Mouse (Mus musculus) gastrocnemius, postnatal 25 days (tissue): ENCODE measurements around the gene Eea1. TPM values are rescaled to one million over a fixed set of nuclear protein-coding genes. Genes with fewer than 3 reads are reported as not detected.

Experiments
- DNase-seq: peaks from one replicate; pipeline ENCODE4 v3.0.0; 2022
- total RNA-seq, 2 experiments: library from RNA; stranded (reverse); gene quantifications; 1 replicate in 1 of 2; 2 replicates in 1 of 2; pipeline ENCODE4 v1.2.3; 2021

The Eea1 gene
- total RNA-seq, 2 experiments from 2014 or later, result 19.9 to 21.1 TPM

GRCm38 (mm10) chr10:95949410-95949809 is 9.0 kb downstream of the Eea1 start:
- DNase-seq, result no peak

- no peak for DNase-seq
Measured at GRCm38 (mm10) chr10:95950194-95950593, 9.7 kb downstream of the Eea1 start.

- DNase-seq, result no peak
Measured at GRCm38 (mm10) chr10:95950797-95951196, 10.3 kb downstream of the Eea1 start.

GRCm38 (mm10) chr10:95951346-95951745 is 10.9 kb downstream of the Eea1 start:
- no peak for DNase-seq

GRCm38 (mm10) chr10:95956629-95957028 is 16.2 kb downstream of the Eea1 start:
- DNase-seq, result no peak

GRCm38 (mm10) chr10:95957574-95957973 is 17.1 kb downstream of the Eea1 start:
- peak; percentile 13 for DNase-seq

GRCm38 (mm10) chr10:95964679-95965078 is 24.2 kb downstream of the Eea1 start:
- DNase-seq, result no peak

GRCm38 (mm10) chr10:95969694-95970093 is 29.2 kb downstream of the Eea1 start:
- no peak for DNase-seq

- no peak for DNase-seq
Measured at GRCm38 (mm10) chr10:95970744-95971212, 30.3 kb downstream of the Eea1 start.

GRCm38 (mm10) chr10:95971341-95971740 is 30.9 kb downstream of the Eea1 start:
- DNase-seq, result no peak

- DNase-seq, result no peak
Measured at GRCm38 (mm10) chr10:95971942-95972341, 31.5 kb downstream of the Eea1 start.

- no peak for DNase-seq
Measured at GRCm38 (mm10) chr10:95974462-95974861, 34.0 kb downstream of the Eea1 start.

- DNase-seq, result no peak
Measured at GRCm38 (mm10) chr10:95976798-95977197, 36.3 kb downstream of the Eea1 start.

GRCm38 (mm10) chr10:95989731-95990130 is 49.3 kb downstream of the Eea1 start:
- DNase-seq, result no peak

GRCm38 (mm10) chr10:95991176-95991575 is 50.7 kb downstream of the Eea1 start:
- DNase-seq, result no peak

- no peak for DNase-seq
Measured at GRCm38 (mm10) chr10:96000904-96001303, 60.5 kb downstream of the Eea1 start.

GRCm38 (mm10) chr10:96015738-96016137 is 75.3 kb downstream of the Eea1 start:
- DNase-seq, result no peak

- DNase-seq, result no peak
Measured at GRCm38 (mm10) chr10:96017418-96017817, 77.0 kb downstream of the Eea1 start.

- no peak for DNase-seq
Measured at GRCm38 (mm10) chr10:96033356-96033984, 93.0 kb downstream of the Eea1 start.

- DNase-seq, result no peak
Measured at GRCm38 (mm10) chr10:96034106-96034505, 93.7 kb downstream of the Eea1 start.

- DNase-seq, result no peak
Measured at GRCm38 (mm10) chr10:96035951-96036350, 95.5 kb downstream of the Eea1 start.

- no peak for DNase-seq
Measured at GRCm38 (mm10) chr10:96044216-96044615, 103.8 kb downstream of the Eea1 start.

GRCm38 (mm10) chr10:96047960-96048536 is 107.6 kb downstream of the Eea1 start:
- DNase-seq, result no peak

- no peak for DNase-seq
Measured at GRCm38 (mm10) chr10:96048550-96048949, 108.1 kb downstream of the Eea1 start.
